ENCODE assay signal across 8 mouse cellular contexts in the genomic region with DNA sequence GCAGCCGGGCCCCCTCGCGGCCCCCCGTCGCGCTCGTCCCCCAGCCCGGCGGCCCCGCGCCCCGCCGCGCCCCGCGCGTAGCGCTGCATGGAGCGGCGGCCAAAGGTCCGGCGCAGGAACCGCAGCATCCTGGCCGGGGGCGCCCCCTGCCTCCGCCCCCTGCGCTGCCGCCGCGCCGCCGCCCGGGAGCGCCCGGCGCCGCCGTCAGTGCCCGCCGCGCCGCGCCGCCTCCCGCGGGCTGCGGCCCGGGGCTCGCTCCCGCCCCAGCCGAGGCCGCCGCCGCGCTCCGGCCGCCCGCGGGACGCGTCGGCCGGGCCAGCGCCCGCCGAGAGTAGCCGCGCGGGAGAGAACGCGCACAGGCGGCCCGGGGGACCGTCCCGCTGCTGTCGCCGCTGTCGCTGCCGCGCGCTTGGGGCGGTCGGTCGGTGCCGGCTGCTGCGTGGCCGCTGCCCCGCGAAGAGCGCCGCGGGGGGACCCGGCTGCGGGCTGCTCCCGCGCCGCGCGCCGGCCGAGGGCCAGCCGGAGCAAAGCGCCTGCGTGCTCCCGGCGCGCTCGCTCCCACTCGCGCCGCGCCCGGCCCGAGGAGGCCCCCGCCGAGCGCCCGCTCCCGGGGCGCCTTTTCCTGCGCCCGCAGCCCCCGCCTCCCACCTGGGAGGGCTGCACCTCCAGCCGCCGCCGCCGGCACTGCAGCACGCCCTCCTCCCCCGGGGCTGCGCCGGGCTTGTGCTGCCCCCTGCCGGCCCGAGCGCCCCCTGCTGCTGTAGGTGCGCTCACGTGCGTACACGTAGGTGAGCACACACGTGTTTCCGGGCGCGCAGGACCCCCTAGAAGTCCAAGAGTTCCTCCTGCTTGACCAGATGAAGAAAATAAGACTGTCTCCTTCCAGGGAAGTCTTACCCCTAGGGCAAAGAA. TPM values are rescaled to one million over a fixed set of nuclear protein-coding genes. Genes with fewer than 3 reads are reported as not detected.
DNase-seq lines count a peak whose midpoint lies in the region; ATAC-seq lines count a peak whose summit lies in the region.

Gene Epb41l4b, minus strand, starts transcription at position 412 of the 912 bp plus-strand sequence.

- WGBS in forebrain, embryonic 11.5 days = 1% methylated on average over 107 of the region's 142 CpGs
- WGBS in heart, embryonic 14.5 days = under 1% methylated on average over 81 of the region's 142 CpGs
- 1% methylated on average over 104 of the region's 142 CpGs for WGBS in liver, embryonic 13.5 days (ENCODE audit: insufficient replicate concordance)
- under 1% methylated on average over 55 of the region's 142 CpGs for WGBS in neural tube, embryonic 11.5 days
- under 1% methylated on average over 112 of the region's 142 CpGs for WGBS in stomach, embryonic 15.5 days

- peak within 1 kb of the TSS; percentile 59 for H3K9ac ChIP-seq in forebrain, embryonic 11.5 days (ENCODE audit: low read length)
- peak within 1 kb of the TSS; percentile 74 for H3K9ac ChIP-seq in heart, embryonic 14.5 days (ENCODE audit: low read length)
- peak within 1 kb of the TSS; percentile 64 for H3K9ac ChIP-seq in liver, embryonic 13.5 days
- H3K9ac ChIP-seq in neural tube, embryonic 11.5 days (ENCODE audit: low read length) = peak within 1 kb of the TSS; percentile 73
- peak within 1 kb of the TSS; percentile 56 for H3K9ac ChIP-seq in stomach, embryonic 15.5 days

- peak within 1 kb of the TSS; percentile 66 for H3K4me3 ChIP-seq in forebrain, embryonic 11.5 days (ENCODE audit: low read depth, low read length)
- peak within 1 kb of the TSS; percentile 67 to 77 for H3K4me3 ChIP-seq in heart, embryonic 14.5 days (ENCODE audit: control insufficient read depth in 1 of 2, insufficient read depth in 1 of 2, low read depth in 1 of 2, low read length in 2 of 2)
- H3K4me3 ChIP-seq in liver, embryonic 13.5 days (replicated peaks) = peak within 1 kb of the TSS; percentile 67
- peak within 1 kb of the TSS; percentile 65 for H3K4me3 ChIP-seq in neural tube, embryonic 11.5 days (ENCODE audit: low read depth, low read length)
- peak within 1 kb of the TSS; percentile 68 for H3K4me3 ChIP-seq in stomach, embryonic 15.5 days (replicated peaks)

- H3K9me3 ChIP-seq in forebrain, embryonic 11.5 days (ENCODE audit: control insufficient read depth, low read length) = no peaks in the 10 kb centered on the region
- no peaks in the 10 kb centered on the region for H3K9me3 ChIP-seq in heart, embryonic 14.5 days (ENCODE audit: control insufficient read depth, low read length)
- no peaks in the 10 kb centered on the region for H3K9me3 ChIP-seq in liver, embryonic 13.5 days (replicated peaks)
- H3K9me3 ChIP-seq in neural tube, embryonic 11.5 days (ENCODE audit: control insufficient read depth, low read length) = no peaks in the 10 kb centered on the region
- H3K9me3 ChIP-seq in stomach, embryonic 15.5 days = no peaks in the 10 kb centered on the region

- no peak within 1 kb of the TSS for H3K27ac ChIP-seq in forebrain, embryonic 11.5 days (ENCODE audit: low read depth, low read length)
- H3K27ac ChIP-seq in heart, embryonic 14.5 days (replicated peaks in 1 of 2; ENCODE audit: control insufficient read depth in 1 of 2, insufficient read depth in 1 of 2, low read depth in 2 of 2, low read length in 2 of 2) = no peak within 1 kb of the TSS
- no peak within 1 kb of the TSS for H3K27ac ChIP-seq in liver, embryonic 13.5 days
- no peak within 1 kb of the TSS for H3K27ac ChIP-seq in neural tube, embryonic 11.5 days (ENCODE audit: low read depth, low read length)
- peak within 1 kb of the TSS; percentile 59; the same call in 1 of the 2 replicates for H3K27ac ChIP-seq in stomach, embryonic 15.5 days

- peak; percentile 91 for ATAC-seq in forebrain, embryonic 11.5 days (replicated peaks; ENCODE audit: low FRiP score)
- ATAC-seq in heart, embryonic 14.5 days (ENCODE audit: insufficient number of reproducible peaks, insufficient read depth, low FRiP score, low read depth) = peak; percentile 80
- peak; percentile 79 for ATAC-seq in liver, embryonic 13.5 days (ENCODE audit: low read depth)
- peak; percentile 75 for ATAC-seq in neural tube, embryonic 11.5 days (ENCODE audit: insufficient read depth, low FRiP score, low TSS enrichment)
- ATAC-seq in stomach, embryonic 15.5 days (ENCODE audit: insufficient read depth, low FRiP score, low read depth) = peak; percentile 88

- H3K4me1 ChIP-seq in forebrain, embryonic 11.5 days (replicated peaks; ENCODE audit: control insufficient read depth, insufficient read depth, low read length) = peaks cover 11% of the 10 kb centered on the region
- peaks cover 0 to 12% of the 10 kb centered on the region in 2 experiments; a peak in 3 of 4 replicates for H3K4me1 ChIP-seq in heart, embryonic 14.5 days (ENCODE audit: control insufficient read depth in 2 of 2, insufficient read depth in 2 of 2, low read length in 2 of 2)
- peaks cover 12% of the 10 kb centered on the region for H3K4me1 ChIP-seq in liver, embryonic 13.5 days (replicated peaks)
- peaks cover 10% of the 10 kb centered on the region for H3K4me1 ChIP-seq in neural tube, embryonic 11.5 days (ENCODE audit: control insufficient read depth, insufficient read depth, low read length)
- H3K4me1 ChIP-seq in stomach, embryonic 15.5 days = peaks cover 12% of the 10 kb centered on the region

- H3K27me3 ChIP-seq in forebrain, embryonic 11.5 days (ENCODE audit: control insufficient read depth, insufficient read depth, low read length) = peaks cover 29% of the 10 kb centered on the region
- H3K27me3 ChIP-seq in heart, embryonic 14.5 days (ENCODE audit: control insufficient read depth, insufficient read depth, low read length) = peaks cover 52% of the 10 kb centered on the region
- peaks cover 83% of the 10 kb centered on the region for H3K27me3 ChIP-seq in liver, embryonic 13.5 days
- peaks cover 16% of the 10 kb centered on the region for H3K27me3 ChIP-seq in neural tube, embryonic 11.5 days (ENCODE audit: control insufficient read depth, insufficient read depth, low read length)
- H3K27me3 ChIP-seq in stomach, embryonic 15.5 days (replicated peaks) = peaks cover 28% of the 10 kb centered on the region

- peak; percentile 79 for DNase-seq in layer of hippocampus, adult 11-12 months (ENCODE audit: low spot score)
- no peak for DNase-seq in layer of hippocampus, adult 9-10 months (ENCODE audit: low spot score)
- DNase-seq in forebrain, embryonic 11.5 days (ENCODE audit: low spot score) = peak; percentile 92
- peak; percentile 89 for DNase-seq in kidney, postnatal 10 days
- DNase-seq in liver, embryonic 13.5 days = peak; percentile 51
- peak; percentile 89 for DNase-seq in neural tube, embryonic 11.5 days (ENCODE audit: low spot score)

- no peaks in the 10 kb centered on the region for H3K36me3 ChIP-seq in forebrain, embryonic 11.5 days (ENCODE audit: control insufficient read depth, insufficient read depth, low read length)
- H3K36me3 ChIP-seq in heart, embryonic 14.5 days (ENCODE audit: control insufficient read depth, insufficient read depth, low read length) = no peaks in the 10 kb centered on the region
- no peaks in the 10 kb centered on the region for H3K36me3 ChIP-seq in liver, embryonic 13.5 days
- H3K36me3 ChIP-seq in neural tube, embryonic 11.5 days (ENCODE audit: control insufficient read depth, insufficient read depth, low read length) = no peaks in the 10 kb centered on the region
- no peaks in the 10 kb centered on the region for H3K36me3 ChIP-seq in stomach, embryonic 15.5 days

- peak within 1 kb of the TSS; percentile 87 for H3K4me2 ChIP-seq in forebrain, embryonic 11.5 days (ENCODE audit: low read depth, low read length, severe bottlenecking)
- H3K4me2 ChIP-seq in heart, embryonic 14.5 days (ENCODE audit: low read length) = peak within 1 kb of the TSS; percentile 97
- peak within 1 kb of the TSS; percentile 82 for H3K4me2 ChIP-seq in liver, embryonic 13.5 days
- H3K4me2 ChIP-seq in neural tube, embryonic 11.5 days (ENCODE audit: low read depth) = peak within 1 kb of the TSS; percentile 94
- H3K4me2 ChIP-seq in stomach, embryonic 15.5 days = peak within 1 kb of the TSS; percentile 94

RNA-seq across cellular contexts. Expression of gene Epb41l4b, which starts in this region (rescaled TPM):
- 0.57 and 0.75 TPM in 2 replicates for polyA plus RNA-seq in forebrain, embryonic 11.5 days (2014; fragmentation: Nextera tagmentation; extraction: Ambion mirVana)
- polyA plus RNA-seq in heart, embryonic 14.5 days (2014; fragmentation: Nextera tagmentation; extraction: Ambion mirVana) = 0.30 and 0.57 TPM in 2 replicates
- 1.3 and 1.5 TPM in 2 replicates for polyA plus RNA-seq in liver, embryonic 13.5 days (2015; fragmentation: Nextera tagmentation; extraction: Ambion mirVana)
- 0.99 and 1.3 TPM in 2 replicates for polyA plus RNA-seq in neural tube, embryonic 11.5 days (2014; fragmentation: Nextera tagmentation; extraction: Ambion mirVana)
- polyA plus RNA-seq in stomach, embryonic 15.5 days (2015; fragmentation: Nextera tagmentation; extraction: Ambion mirVana) = 11.4 and 11.6 TPM in 2 replicates

Comparison
In these comparisons a context has a peak if more than half of its experiments do, and no peak if none do; other contexts are left out.
1. Peak in DNase-seq, ATAC-seq, H3K4me3 ChIP-seq, H3K9ac ChIP-seq and H3K4me2 ChIP-seq in forebrain, embryonic 11.5 days; RNA of the gene not detected or under 1 TPM.
2. Peak in ATAC-seq, H3K4me3 ChIP-seq, H3K9ac ChIP-seq and H3K4me2 ChIP-seq in heart, embryonic 14.5 days; RNA of the gene not detected or under 1 TPM.